Mouse (Mus musculus) liver, postnatal 0 days (tissue): ENCODE measurements around the gene Hoxb6.

Experiments
- CTCF ChIP-seq: sonication (generic); IDR thresholded peaks from 2 replicates; pipeline ENCODE4 v1.5.1; 2016; ENCODE audit warnings: antibody characterized with exemption, low read depth
- EP300 ChIP-seq: IDR thresholded peaks from 2 replicates; pipeline ENCODE4 v1.6.1; 2016; ENCODE audit warnings: antibody characterized with exemption, low read depth, mild to moderate bottlenecking

DNA sequence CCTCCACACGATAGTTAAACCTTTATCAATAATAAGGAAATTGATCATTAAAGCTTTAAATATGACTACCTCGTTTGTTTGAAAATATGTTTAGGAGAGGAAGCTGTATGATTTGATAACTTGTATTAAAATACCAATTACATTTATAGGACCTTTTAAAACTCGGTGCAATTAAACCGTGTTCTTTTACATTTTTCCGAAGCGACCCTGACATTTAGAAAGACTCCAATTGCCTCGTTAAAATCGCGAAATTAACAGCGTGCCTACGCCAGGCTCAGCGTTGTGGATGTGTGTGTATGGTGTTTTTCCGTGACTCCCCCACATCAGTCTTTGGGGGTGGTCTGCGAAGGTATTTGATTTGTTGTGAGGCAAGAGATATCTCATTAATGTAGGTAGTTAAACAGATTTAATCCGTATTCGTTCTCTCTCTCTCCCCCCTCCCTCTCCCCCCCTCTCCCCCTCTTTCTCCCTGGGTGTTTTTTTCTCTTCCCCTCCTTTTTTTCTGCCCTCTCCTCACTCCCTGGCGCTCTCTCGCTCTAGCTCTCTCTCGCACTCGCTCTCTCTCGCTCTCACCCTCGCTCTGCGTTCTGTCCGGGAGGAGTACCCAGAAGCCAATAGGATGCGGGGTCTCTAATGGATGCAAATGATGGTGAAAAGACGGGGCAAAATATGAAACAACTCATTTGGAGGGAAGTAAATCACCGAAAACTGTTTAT, 10.3 kb upstream of the Hoxb6 start, which contains the start of gene Hoxb8:
- TF ChIP-seq CTCF, result no peak
- TF ChIP-seq EP300, result no peak
